Mouse (Mus musculus): ENCODE results near the gene Brd1. TPM values are rescaled to one million over a fixed set of nuclear protein-coding genes. Genes with fewer than 3 reads are reported as not detected.
A peak's percentile ranks its signal among the peaks of the same experiment; 100 is the strongest.
"Not testable (repeated sequence)": the region's sequence is repeated elsewhere in the genome, so short reads cannot be mapped to it uniquely, and the experiment has no call there.

The Brd1 gene
- 10 to 100 TPM; 52.5 to 60.6 TPM for total RNA-seq (2021)
- long read RNA-seq, experiment 1, full-length matches to known transcripts = 5 of 37 reads
- long read RNA-seq, experiment 1, partial matches to known transcripts = 8 of 37 reads
- long read RNA-seq, experiment 1, other reads (novel, unspliced or antisense) = 24 of 37 reads
- long read RNA-seq, experiment 2, full-length matches to known transcripts = 2 of 49 reads
- long read RNA-seq, experiment 2, partial matches to known transcripts = 15 of 49 reads
- long read RNA-seq, experiment 2, other reads (novel, unspliced or antisense) = 32 of 49 reads

- peak within 1 kb of the TSS; percentile 93 for H3K27ac ChIP-seq
- TF ChIP-seq CTCF (conservative IDR thresholded peaks at IDR 0.05) = no peak
- DNase-seq (ENCODE audit: low spot score in 2 of 2) = peak; percentile 78 to 81
- peak within 1 kb of the TSS; percentile 85 for H3K4me3 ChIP-seq
Observed at GRCm38 (mm10) chr15:88733834-88734571, at the start of gene Brd1. Brd1 (minus strand) TSS chr15:88734233.

GRCm38 (mm10) chr15:88774630-88775029 lies 40.6 kb upstream of the Brd1 start:
- H3K4me3 ChIP-seq; H3K27ac ChIP-seq; DNase-seq (ENCODE audit: low spot score in 2 of 2): not testable (repeated sequence)
- peak; percentile 55 for TF ChIP-seq CTCF (conservative IDR thresholded peaks at IDR 0.05)

GRCm38 (mm10) chr15:88768537-88768936 lies 34.5 kb upstream of the Brd1 start:
- TF ChIP-seq CTCF (conservative IDR thresholded peaks at IDR 0.05) = no peak
- no peak overlapping the region for H3K4me3 ChIP-seq
- no peak overlapping the region for H3K27ac ChIP-seq
- no peak for DNase-seq (ENCODE audit: low spot score in 2 of 2)

- not testable (repeated sequence) for DNase-seq (ENCODE audit: low spot score in 2 of 2); H3K4me3 ChIP-seq; H3K27ac ChIP-seq
- peak; percentile 44 for TF ChIP-seq CTCF (conservative IDR thresholded peaks at IDR 0.05)
Observed at GRCm38 (mm10) chr15:88766139-88766538, 32.1 kb upstream of the Brd1 start.

GRCm38 (mm10) chr15:88761551-88761950 lies 27.5 kb upstream of the Brd1 start:
- no peak for DNase-seq (ENCODE audit: low spot score in 2 of 2)
- Histone ChIP-seq H3K4me3 (no peak overlapping the region), H3K27ac (no peak overlapping the region)
- no peak for TF ChIP-seq CTCF (conservative IDR thresholded peaks at IDR 0.05)

GRCm38 (mm10) chr15:88758061-88758460 lies 24.0 kb upstream of the Brd1 start:
- TF ChIP-seq CTCF (conservative IDR thresholded peaks at IDR 0.05) = no peak
- no peak for DNase-seq (ENCODE audit: low spot score in 2 of 2)
- H3K4me3 ChIP-seq = no peak overlapping the region
- no peak overlapping the region for H3K27ac ChIP-seq

GRCm38 (mm10) chr15:88755761-88756160 lies 21.7 kb upstream of the Brd1 start:
- TF ChIP-seq CTCF (conservative IDR thresholded peaks at IDR 0.05) = no peak

GRCm38 (mm10) chr15:88754896-88755295 lies 20.9 kb upstream of the Brd1 start:
- Histone ChIP-seq H3K4me3 (no peak overlapping the region), H3K27ac (no peak overlapping the region)
- TF ChIP-seq CTCF (conservative IDR thresholded peaks at IDR 0.05) = no peak
- no peak for DNase-seq (ENCODE audit: low spot score in 2 of 2)

More at GRCm38 (mm10) chr15:88755761-88756160, 21.7 kb upstream of the Brd1 start:
- Histone ChIP-seq H3K27ac (no peak overlapping the region), H3K4me3 (no peak overlapping the region)
- DNase-seq (ENCODE audit: low spot score in 2 of 2) = no peak

- Histone ChIP-seq H3K4me3 (peak overlapping the region; percentile 84), H3K27ac (peak overlapping the region; percentile 75; the same call in 1 of the 2 replicates)
- TF ChIP-seq CTCF (conservative IDR thresholded peaks at IDR 0.05) = no peak
- no peak for DNase-seq (ENCODE audit: low spot score in 2 of 2)
Observed at GRCm38 (mm10) chr15:88752403-88752733, 18.3 kb upstream of the Brd1 start.

- TF ChIP-seq CTCF (conservative IDR thresholded peaks at IDR 0.05) = no peak
Observed at GRCm38 (mm10) chr15:88751564-88752402, 17.8 kb upstream of the Brd1 start, which contains the start of gene Zbed4. Zbed4 (plus strand) TSS chr15:88751660.

GRCm38 (mm10) chr15:88750677-88751563 lies 16.9 kb upstream of the Brd1 start:
- DNase-seq (ENCODE audit: low spot score in 2 of 2) = peak; percentile 98 to 99
- TF ChIP-seq CTCF (conservative IDR thresholded peaks at IDR 0.05) = no peak
- Histone ChIP-seq H3K4me3 (peak overlapping the region; percentile 58), H3K27ac (peak overlapping the region; percentile 94)

More at GRCm38 (mm10) chr15:88751564-88752402, 17.8 kb upstream of the Brd1 start, which contains the start of gene Zbed4:
- peak within 1 kb of the TSS; percentile 84 for H3K4me3 ChIP-seq
- no peak for DNase-seq (ENCODE audit: low spot score in 2 of 2)
- H3K27ac ChIP-seq = peak within 1 kb of the TSS; percentile 94

GRCm38 (mm10) chr15:88750032-88750431 lies 16.0 kb upstream of the Brd1 start:
- Histone ChIP-seq H3K4me3 (no peak overlapping the region), H3K27ac (no peak overlapping the region)
- no peak for TF ChIP-seq CTCF (conservative IDR thresholded peaks at IDR 0.05)
- DNase-seq (ENCODE audit: low spot score in 2 of 2) = no peak

- not testable (repeated sequence) for H3K27ac ChIP-seq; DNase-seq (ENCODE audit: low spot score in 2 of 2)
Observed at GRCm38 (mm10) chr15:88749617-88750016, 15.6 kb upstream of the Brd1 start.

More at GRCm38 (mm10) chr15:88749617-88750016, 15.6 kb upstream of the Brd1 start:
- H3K4me3 ChIP-seq = not testable (repeated sequence)
